Mouse (Mus musculus) layer of hippocampus, adult 8-10 months (tissue): ENCODE results near the gene Actn4. TPM values are rescaled to one million over a fixed set of nuclear protein-coding genes. Genes with fewer than 3 reads are reported as not detected.

Source experiments
- DNase-seq, 2 experiments: peaks; one replicate each; pipeline ENCODE4 v3.0.0; 2022; ENCODE audit warnings: low spot score in 2 of 2
- total RNA-seq, 4 experiments: library from RNA; stranded (reverse); gene quantifications; 2 replicates each; pipeline ENCODE4 v1.2.4; 2022

Actn4 gene
- 100 to 1,000 TPM; 136 to 138 (median 137) TPM for total RNA-seq

DNA sequence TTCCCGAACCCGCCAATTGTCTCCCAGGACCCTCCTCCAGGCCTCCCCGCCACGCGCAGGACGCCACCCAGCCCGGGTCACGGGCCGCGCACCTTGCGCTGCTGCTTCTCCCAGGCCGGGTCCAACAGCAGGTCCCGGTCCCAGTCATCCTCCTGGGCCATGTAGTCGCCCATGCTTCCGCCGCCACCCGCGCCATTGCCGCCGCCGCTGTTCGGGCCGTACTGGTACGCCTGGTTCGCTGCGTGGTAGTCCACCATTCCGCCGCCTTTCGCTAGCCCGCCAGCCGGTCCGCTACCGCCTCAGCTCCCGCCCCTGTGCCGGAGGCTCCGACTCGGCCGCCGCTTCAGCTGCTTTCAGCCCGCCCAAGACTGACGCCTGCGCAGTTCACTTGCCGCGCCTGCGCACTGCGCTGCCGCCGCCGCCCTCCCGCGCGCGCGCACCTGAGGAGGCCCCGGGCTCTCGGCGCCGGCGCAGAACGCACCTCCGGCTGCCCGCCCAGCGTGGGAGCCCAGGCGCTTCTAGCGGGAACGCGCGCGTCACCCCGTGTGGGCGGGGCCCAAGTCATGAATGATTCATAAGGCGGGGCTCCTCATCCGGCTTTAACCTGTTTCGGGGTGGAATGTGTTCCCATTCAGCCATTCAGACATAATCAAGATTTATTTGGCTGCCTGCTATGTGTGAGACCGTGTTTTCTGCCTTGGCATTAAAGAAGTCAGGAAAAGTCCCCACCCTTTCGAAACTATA is at the start of gene Actn4:
Actn4 (minus strand) TSS at position 414 of the 744 bp plus-strand sequence.
- peak; percentile 96 to 98 for DNase-seq

DNA sequence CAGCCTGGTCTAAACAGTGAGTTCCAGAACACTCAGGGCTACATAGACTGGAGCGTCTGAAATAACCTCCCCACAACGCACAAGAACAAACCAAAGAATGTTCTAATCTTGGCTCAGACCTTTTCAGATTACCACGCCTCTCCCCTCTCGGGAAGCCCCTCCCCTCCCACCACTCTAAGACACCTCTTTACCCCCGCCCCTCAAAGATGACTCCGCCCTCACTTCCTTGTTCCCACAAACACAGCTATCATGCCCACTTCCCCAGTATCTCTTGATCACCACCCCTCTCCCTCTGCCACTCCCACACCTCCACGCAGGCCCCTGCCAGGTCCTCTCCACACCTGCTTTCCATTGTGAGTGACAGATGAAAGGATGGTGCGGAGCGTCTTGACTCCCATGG is 46.6 kb upstream of the Actn4 start:
- no peak for DNase-seq

DNA sequence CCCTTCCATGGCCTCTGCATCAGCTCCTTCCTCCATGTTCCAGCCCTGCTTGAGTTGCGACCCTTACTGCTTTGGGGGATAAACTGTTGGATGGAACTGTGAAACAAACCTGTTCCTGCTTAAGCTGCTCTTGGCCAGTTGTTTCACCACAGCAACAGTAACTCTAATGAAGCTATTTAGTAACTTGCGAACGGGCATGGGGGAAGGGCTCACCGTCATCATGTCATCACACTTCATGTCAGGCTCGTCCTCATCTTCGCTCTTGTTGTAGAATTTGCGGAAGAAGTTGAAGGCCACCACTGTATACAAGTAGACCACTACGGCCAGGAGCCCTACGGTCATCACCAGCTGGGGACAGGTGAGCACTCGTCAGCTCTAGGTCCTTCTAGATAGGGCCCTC is 46.0 kb upstream of the Actn4 start:
- no peak for DNase-seq

DNA sequence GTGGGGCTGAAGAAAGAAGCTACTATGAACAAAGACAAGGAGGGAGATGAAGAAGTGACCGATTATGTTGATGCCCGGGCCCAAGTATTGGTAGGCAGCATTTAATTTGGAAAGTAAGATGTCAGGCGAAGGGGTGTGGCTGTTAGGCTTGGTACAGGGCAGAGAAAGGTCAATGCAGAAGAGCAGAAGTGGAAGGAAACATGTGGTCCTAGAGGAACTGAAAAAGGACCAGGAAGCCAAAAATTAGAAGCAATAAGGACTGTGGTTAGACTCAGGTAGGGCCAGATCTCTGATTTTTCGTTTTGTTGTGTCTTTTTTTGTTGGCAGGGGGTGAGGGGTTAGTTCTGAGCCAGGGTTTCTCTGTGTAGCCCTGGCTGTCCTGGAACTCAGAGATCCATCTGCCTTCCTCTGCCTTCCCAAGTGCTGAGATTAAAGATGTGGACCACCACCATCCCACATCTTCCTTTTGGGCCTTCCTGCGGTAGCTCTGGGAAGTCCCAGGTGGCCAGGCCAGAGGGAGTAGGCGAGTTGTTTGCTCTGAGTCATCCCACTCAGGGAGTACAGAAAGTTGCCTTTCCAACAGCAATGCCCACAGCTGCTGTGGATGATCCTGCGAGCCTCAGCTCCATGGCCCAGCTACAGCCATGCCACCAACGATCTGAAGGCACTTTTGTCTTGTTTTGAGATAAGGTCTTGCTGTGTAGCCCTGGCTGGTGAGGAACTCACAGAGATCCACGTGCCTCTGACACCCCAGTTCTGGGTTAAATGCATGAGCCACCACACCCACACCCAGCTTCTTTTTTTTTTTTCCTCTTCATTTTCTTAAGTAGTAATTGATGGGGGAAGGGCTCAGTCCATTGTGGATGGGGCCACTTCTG is 45.3 kb upstream of the Actn4 start:
- no peak for DNase-seq

DNA sequence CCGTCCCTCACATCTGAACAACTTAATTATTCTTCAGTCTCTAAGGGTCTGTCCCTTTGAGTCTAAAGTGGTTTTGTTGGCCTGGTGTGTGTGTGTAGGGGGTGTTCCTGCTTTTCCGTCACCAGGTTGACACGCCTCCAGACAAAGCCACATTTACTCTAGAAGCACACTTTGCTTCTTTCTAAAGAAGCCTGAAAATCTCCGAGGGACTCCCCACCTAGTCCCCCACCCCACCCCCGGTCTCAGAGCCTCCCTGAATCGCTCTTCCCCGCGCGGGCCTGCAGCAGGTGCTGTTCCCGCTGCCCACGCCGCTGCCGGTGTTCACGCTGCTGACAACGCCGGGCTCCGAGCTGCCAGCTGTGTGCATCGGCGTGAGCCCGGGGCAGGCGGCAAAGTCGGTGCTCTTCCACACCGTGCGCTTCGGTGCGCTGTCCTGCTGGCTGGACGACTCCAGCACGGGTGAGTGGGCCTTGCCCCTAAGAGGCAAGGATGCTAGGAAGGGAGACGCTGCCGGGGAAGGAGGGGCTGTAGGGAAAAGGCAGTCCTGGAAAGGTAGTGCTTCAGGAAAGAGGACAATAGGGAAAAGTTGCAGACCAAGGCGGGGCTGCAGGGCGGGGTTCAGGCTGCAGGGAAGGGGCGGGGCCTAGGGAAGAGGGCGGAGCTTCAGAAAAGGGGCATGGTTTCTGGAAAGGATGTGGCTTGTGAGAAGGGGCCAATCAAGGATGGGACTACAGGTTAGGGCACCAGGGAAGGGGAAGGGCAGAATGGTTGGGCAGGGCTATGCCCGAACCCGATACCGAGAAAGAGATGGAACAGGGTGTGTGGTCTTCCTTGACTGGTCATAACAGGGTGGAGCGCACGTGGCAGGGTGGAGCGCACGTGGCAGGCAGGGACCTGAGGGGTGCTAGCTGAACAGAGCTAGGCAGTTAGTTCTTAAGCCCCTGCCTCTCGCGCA is 38.8 kb upstream of the Actn4 start:
- no peak for DNase-seq

DNA sequence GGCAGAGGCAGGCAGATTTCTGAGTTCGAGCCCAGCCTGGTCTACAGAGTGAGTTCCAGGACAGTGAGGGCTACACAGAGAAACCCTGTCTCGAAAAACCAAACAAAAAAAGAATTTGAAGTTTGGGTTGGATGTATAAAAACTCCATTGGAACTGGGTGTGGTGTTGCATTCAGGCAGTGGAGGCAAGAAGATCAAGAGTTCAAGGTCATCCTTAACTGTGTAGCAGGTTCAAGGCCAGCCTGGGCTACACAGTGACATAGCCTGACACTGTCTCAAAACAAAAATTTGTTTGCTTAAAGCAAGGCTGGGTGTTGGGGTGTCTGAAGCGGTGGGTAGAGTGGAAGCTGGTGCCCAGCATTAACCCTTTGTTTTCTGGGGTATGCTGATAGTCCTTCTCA is 31.3 kb upstream of the Actn4 start:
- no peak for DNase-seq

DNA sequence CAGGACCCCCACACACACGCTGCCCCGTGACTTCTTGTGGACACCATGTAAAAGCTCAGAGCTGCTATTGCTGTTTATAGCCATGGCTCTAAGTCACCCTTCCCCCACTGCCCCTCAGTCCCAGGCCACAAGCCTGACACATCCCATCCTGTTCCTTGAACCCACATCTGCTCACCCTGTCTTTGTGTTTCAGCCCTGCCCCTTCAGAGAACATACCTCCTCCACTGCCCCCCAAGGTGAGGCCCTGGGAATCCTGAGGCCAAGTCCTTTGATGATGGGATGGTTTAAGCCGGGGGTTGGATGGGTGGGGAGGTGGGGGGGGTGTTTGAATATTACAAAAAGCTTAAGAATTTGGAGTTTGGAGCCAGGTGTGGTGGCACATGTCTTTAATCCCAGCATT is 30.9 kb upstream of the Actn4 start:
- DNase-seq, result no peak

DNA sequence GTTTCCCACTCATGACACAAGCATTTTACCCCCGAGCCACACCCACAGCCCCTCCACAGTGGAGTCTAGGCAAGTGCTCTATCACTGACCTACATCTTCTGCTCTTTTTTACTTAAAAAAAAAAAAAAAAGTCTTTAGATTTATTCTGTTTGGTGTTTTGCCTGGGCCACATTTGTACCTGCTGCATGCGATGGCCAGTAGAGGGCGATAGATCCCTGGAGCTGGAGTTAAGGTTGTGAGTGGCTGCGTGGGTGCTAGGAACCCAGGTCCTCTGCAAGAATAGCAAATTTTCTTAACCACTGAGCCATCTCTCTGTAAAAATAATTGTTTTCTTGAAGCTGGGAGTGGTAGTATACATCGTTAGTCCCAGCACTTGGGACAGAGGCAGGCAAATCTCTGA is 29.5 kb upstream of the Actn4 start:
- DNase-seq, result no peak

DNA sequence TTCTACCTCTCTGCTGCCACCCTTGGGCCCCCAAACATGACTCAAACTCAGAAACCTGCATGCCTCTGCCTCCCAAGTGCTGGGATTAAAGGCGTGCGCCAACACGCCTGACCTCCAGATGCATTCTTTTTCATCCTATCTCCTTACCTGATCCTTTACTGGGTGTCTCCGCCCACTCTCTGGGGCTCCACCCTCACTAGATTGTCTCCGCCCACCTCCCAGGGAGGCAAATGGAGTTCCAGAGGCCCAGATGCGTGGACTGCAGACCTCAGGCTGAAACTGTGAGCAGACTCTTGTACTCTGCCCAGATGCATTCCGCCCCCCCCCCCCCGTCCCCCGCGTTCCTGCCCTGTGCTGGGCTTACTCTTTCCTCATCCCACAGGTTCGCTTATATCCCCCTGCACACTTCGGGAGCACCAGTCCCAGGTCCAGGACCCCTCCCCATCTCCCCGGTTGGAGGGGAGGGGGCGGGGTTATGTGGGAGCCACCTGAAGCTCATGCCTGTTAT is 28.7 kb upstream of the Actn4 start:
- DNase-seq, result no peak

DNA sequence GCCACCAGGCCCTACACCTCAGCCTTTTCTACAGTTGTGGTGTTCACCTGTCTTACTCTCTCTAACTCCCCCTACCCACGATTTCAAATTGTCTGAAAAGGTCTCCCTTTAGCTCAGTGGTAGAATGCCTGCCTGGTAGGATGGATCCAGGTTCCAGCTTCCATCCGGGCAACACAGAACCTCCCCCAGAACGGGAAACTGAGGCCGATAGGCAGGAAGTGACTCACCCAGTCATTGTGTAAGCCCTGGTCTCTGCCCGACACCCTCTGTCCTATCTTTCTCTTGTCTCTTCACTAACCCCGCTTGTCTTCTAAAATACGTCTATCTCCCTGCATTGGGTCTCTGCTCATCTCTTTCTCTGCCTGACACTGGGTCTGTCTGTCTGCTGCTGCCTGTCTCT is 23.1 kb upstream of the Actn4 start:
- no peak for DNase-seq

DNA sequence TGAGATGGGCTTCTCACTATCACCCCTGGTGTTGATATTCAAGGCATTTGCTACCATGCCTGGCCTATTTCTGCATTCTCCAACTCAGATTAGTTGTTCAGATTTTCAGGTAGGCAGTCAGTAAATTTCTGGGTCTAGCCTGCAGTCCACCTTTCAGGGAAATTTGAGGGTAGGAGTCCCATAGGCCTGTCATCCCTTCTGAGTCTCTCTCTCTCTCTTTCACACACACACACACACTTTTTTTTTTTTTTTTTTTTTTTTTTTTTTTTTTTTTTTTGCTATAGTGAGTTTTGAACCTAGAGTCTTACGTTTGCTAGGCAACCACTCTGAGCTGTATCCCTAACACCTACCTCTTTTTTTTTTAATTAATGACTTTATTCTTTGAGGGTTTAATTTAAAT is 22.3 kb upstream of the Actn4 start:
- DNase-seq, result no peak

DNA sequence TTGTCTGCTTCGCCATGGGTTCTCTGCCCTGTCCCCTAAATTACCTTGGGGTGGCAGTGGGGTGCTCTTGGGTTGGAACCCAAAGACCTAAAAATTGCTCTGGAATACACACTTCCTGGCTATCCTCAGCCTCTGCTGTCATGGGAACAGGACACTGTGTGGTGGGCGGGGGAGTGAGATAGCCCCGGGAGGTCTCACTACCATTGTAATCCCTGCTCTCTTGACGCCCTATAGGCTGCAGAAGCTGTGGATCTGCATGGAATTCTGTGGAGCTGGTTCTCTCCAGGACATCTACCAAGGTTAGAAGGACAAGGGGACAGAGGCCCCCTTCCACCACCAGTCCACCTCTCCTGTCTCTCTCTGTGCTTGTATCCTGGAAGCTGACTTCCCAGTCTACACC is 21.7 kb upstream of the Actn4 start:
- no peak for DNase-seq

DNA sequence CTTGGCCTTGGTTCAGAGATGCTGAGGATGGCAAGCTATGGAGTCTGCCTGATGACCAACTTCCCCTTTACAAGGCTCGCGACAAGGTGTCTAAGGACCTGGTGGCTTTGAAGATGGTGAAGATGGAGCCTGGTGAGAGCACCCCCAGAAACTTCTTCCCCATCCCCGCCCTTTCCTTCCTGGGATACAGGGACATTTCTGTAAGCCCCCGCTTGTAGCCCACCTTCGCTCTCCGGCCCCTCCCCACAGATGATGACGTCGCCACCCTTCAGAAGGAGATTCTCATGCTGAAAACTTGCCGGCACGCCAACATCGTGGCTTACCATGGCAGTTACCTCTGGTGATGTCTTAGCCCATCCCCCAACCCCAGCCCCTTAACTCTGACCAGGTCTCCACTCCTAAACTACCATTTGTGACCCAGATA is 21.0 kb upstream of the Actn4 start:
- DNase-seq, result no peak

DNA sequence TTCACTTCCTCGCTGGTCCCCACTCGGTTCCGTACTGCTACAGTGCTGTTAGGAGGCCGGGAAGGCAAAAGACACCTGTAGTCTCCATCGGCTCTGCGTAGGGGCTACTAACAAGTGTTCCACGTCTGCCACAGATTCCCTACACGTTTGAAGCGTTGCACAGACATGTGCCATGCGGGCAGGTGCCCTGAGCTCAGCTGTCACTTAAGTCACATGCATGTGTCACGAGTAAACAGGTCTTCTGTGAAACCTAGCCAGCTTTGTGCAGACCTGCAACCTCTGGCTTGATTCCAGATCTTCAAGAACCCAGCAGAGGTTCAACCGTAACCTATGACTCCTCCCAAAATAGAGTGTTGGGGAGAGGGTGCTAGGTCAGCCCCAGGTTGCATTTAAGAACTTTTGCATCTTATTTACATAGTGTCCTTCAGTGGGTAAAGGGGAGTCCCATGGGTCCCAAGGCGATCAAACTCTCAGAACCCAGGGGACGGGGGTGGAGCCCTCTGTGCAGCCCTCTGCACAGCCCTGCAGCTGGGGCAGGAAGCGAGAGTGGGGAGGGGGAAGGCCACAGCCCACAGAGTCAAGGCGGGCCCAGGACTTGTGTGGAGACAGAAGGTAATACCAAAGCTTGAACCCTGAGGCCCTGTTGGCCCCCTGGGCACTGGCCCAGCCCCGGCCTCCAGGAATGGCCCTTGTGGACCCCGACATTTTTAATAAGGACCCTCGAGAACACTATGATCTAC is 20.3 kb upstream of the Actn4 start:
- DNase-seq, result no peak

DNA sequence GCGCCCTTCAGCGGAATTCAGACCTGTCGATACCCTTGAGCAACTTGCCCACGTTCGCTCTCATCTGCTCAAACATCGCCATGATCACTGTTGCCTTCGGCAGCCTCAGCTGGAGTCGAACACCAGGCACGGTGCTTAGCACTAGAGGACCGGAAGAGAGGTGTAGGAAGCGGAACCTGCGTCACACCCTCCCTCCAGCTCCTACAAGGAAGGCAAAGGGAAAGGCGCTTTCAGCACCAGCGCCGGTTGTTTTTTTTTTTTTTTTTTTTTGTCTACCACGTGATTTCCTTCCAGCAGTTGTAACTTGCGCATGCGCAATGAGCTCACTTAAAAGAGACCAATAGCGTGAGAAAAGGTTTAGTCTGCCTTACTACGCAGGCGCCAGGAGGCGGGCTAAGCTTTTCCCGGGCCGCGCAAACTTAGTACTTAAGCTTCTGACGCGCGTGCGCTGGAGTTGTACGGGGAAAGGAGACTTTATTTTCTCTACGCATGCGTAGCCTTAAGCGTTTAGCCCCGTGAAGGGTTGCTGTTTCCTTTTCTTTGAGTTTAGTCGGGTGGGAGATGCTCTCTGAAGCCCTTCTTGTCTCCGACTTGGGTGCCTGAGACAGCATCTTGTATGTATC is 19.6 kb upstream of the Actn4 start, which contains the start of the genes Eif3k and Map4k1:
Eif3k (minus strand) TSS at position 214 of the 623 bp plus-strand sequence.
Map4k1 (plus strand) TSS at position 400 of the 623 bp plus-strand sequence.
- DNase-seq, result peak; percentile 99

DNA sequence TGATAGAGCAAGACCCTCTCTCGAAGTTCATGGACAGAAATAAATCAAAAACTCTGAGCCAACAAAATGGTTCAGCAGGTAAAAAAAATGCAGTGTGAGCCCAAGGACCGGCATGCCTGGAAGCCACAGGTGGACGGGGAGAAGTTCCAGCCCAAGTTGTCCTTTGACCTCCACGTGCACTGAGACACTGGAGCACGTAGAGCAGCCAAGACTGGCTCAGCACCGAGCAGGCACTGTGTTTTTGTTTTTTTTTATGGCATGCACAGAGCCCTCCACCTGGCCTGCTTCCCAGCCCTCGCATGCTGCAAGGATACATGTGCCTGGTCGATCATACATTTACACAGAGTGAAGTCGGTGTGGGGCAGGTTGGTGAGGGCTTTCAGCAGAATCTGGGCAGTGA is 15.4 kb upstream of the Actn4 start:
- DNase-seq, result no peak

DNA sequence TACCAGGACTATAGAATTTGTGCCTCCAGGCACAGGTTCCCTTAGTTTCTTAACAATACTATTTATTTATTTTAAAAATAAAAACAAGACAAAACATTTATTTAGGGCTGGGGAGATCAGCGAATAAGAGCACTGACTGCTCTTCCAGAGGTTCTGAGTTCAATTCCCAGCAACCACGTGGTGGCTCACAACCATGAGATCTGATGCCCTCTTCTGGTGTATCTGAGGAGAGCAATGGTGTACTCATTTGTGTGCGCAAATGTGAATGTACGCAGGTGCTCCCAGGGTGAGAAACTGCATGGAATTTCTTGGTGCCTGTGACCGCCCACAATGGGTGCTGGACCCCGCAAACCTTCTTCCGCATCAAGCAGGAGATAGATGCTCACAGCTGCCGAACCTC is 10.9 kb upstream of the Actn4 start:
- no peak for DNase-seq

DNA sequence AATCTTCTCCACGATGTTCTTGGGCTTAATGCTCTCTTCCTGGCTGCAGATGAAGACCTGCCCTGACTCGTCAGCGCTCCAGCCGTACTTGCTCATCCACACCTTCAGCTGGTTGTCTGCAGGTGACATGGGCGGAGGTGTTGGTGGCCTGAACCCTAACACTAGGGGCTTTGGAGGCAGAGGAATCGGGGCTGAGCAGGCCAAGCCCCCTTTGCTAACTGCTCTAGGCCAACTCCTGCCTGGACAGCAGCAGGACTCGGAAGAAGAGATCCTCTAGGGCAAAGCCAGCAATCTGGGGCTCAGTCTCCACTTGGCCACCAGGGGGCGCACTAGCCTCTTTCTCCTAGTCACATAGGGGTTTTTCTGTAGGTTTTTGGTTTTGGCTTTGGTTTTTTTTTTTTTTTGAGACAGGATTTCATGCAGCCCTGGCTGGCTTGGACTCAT is 10.4 kb upstream of the Actn4 start:
- peak; percentile 43 to 72 for DNase-seq

DNA sequence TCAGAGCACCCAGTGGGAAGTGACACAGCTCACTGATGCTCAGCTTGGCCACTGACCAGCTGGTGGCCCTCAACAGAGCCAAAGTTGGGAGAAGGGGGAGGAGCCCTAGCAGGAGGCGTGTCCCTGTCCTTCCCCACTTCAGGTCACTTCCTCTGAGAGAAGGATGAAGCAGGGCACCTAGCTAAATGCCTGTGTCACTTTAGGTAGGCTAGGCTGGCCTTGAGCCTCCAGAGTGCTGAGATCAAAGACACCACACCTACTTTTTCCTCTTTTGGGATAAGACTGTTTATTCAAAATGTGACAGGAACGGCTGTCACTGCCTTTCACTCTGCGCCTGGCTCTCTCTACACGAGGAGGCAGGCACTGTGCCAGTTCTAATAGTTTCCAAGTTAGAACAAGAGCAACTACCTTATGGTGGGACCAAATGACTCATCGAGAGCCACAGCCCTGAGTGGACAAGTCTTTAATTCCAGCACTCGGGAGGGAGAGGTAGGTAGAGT is 9.7 kb upstream of the Actn4 start:
- peak; percentile 50 to 55 for DNase-seq

DNA sequence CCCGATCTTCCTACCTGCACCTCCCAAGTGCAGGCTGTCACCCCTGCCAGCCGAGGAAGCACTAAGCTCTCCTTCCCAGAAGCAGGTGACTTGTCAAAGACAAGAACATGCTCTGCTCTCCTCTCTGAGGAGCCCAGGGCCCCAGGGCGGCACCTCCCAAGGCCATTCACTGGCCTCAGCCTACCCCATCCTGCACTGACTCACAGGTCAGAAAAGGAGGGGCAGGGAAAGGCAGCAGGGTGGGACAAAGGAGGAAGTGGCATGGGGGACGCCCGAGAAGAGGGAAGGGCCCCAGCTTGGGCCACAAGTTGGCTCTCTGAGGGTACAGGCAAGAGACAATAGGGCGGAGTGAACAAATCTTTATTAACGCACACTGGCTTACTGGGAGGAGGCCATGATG is 8.9 kb upstream of the Actn4 start:
- no peak for DNase-seq
